Mouse (Mus musculus) myocyte (in vitro differentiated cells): ENCODE measurements at regions not wholly inside any gene's neighbourhood (a gene's known extent, or its start where the extent isn't known, plus 50 kb on each side); places are given as distances from the start of the nearest gene placed in this dataset.

ENCODE experiments used
- H3K27me3 ChIP-seq: one replicate; pipeline ENCODE4 v1.6.1; 2011; ENCODE audit not compliant: control insufficient read depth, insufficient read depth, insufficient read length
- H3K36me3 ChIP-seq: one replicate; pipeline ENCODE4 v1.6.1; 2011; ENCODE audit not compliant: control insufficient read depth, insufficient read depth
- H3K4me2 ChIP-seq: one replicate; pipeline ENCODE4 v1.6.1; 2011; ENCODE audit warnings: low read depth, control low read depth
- H3K4me3 ChIP-seq: one replicate; pipeline ENCODE4 v1.5.1; 2011; ENCODE audit warnings: mild to moderate bottlenecking, control low read depth, moderate library complexity
- H3K79me2 ChIP-seq: one replicate; pipeline ENCODE4 v1.6.1; 2011; ENCODE audit not compliant: control insufficient read depth, insufficient read depth
- H3ac ChIP-seq: one replicate; pipeline ENCODE4 v1.6.1; 2011; ENCODE audit not compliant: control insufficient read depth, insufficient read length
- CEBPB ChIP-seq: IDR thresholded peaks from 2 replicates; pipeline ENCODE4 v1.6.1; 2011; ENCODE audit warnings: mild to moderate bottlenecking, moderate library complexity; ENCODE audit not compliant: poor library complexity, insufficient read depth, severe bottlenecking
- E2F4 ChIP-seq: IDR thresholded peaks from one replicate; pipeline ENCODE4 v1.6.1; 2011; ENCODE audit warnings: mild to moderate bottlenecking, control low read depth, moderate library complexity; ENCODE audit not compliant: insufficient read depth
- MAX ChIP-seq: IDR thresholded peaks from one replicate; pipeline ENCODE4 v1.6.1; 2011; ENCODE audit warnings: low read depth, mild to moderate bottlenecking, control low read depth
- MYOD1 ChIP-seq, 3 experiments: IDR thresholded peaks; one replicate each; pipeline ENCODE4 v1.6.1; 2011; ENCODE audit warnings: control low read depth in 2 of 3, low read depth in 2 of 3, mild to moderate bottlenecking in 2 of 3, moderate library complexity in 1 of 3; ENCODE audit not compliant: insufficient read length in 2 of 3, control insufficient read depth in 1 of 3
- MYOG ChIP-seq, 3 experiments: IDR thresholded peaks; one replicate each; pipeline ENCODE4 v1.6.1; 2011; ENCODE audit warnings: control low read depth in 2 of 3, low read depth in 2 of 3, mild to moderate bottlenecking in 2 of 3; ENCODE audit not compliant: insufficient read length in 2 of 3, control insufficient read depth in 1 of 3, insufficient read depth in 1 of 3
- POLR2A ChIP-seq: IDR thresholded peaks from one replicate; pipeline ENCODE4 v1.6.1; 2011; ENCODE audit warnings: low read depth, mild to moderate bottlenecking, control low read depth, moderate library complexity; ENCODE audit not compliant: insufficient read length
- POLR2AphosphoS2 ChIP-seq: IDR thresholded peaks from one replicate; pipeline ENCODE4 v1.6.1; 2011; ENCODE audit warnings: low read depth, control low read depth; ENCODE audit not compliant: insufficient read length
- REST ChIP-seq: IDR thresholded peaks from one replicate; pipeline ENCODE4 v1.6.1; 2011; ENCODE audit warnings: mild to moderate bottlenecking, control low read depth, moderate library complexity; ENCODE audit not compliant: insufficient read depth, insufficient read length
- SRF ChIP-seq: IDR thresholded peaks from one replicate; pipeline ENCODE4 v1.6.1; 2011; ENCODE audit warnings: low read depth; ENCODE audit not compliant: control insufficient read depth, insufficient read length
- TCF12 ChIP-seq: IDR thresholded peaks from one replicate; pipeline ENCODE4 v1.6.1; 2011; ENCODE audit warnings: mild to moderate bottlenecking, control low read depth; ENCODE audit not compliant: poor library complexity, insufficient read depth, severe bottlenecking
- TCF3 ChIP-seq: IDR thresholded peaks from one replicate; pipeline ENCODE4 v1.6.1; 2011; ENCODE audit warnings: low read depth, control low read depth; ENCODE audit not compliant: insufficient read length
- USF1 ChIP-seq: IDR thresholded peaks from one replicate; pipeline ENCODE4 v1.6.1; 2011; ENCODE audit warnings: low read depth, mild to moderate bottlenecking, control low read depth, moderate library complexity

DNA sequence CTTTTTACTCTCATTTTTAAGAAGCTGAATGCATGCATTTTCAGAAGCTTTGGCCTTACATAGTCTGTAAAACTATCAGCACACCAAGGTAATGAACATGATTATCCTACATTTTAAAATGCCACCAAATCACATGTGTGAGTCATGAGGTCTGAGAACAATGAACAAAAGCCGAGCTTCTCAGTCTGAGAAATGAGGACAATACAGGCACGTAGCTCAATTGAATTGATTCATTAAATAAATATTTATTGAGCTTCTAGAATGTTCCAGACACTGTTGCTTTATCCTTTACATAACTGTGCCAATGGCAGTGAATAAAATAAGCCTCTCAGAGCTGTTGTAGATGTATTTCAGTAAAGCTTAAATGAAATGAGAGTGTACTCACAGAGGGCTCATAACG lies 154.0 kb upstream of the Bdnf start:
- TF ChIP-seq TCF12 (no peak), E2F4 (no peak)
- Histone ChIP-seq H3K79me2 (no peaks in the 10 kb centered on the region), H3K4me2 (no peak overlapping the region), H3K4me3 (no peak overlapping the region), H3K27me3 (no peaks in the 10 kb centered on the region), H3ac (no peak overlapping the region), H3K36me3 (no peaks in the 10 kb centered on the region)

DNA sequence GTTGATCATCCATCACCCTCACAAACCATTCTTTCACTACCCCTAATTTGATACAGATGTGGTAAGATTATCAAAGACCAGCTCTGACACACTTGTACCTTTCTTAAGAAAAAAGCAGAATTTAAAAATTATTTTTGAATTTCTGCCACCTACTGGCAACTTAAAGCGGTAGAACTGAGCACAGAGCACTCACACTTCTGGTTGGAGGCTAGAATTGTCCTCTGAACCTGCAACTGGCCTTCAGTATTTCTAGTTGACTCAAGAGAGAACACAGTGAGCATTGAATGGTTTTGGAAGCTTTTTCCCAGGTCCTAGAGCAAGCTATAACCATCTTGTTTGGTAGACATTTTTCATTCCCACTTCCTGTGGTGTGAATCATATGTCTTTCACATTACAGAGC lies 135.0 kb upstream of the Bdnf start:
- TF ChIP-seq TCF3 (no peak), SRF (no peak), TCF12 (no peak), REST (no peak)
- Histone ChIP-seq H3K36me3 (no peaks in the 10 kb centered on the region), H3K4me3 (no peak overlapping the region), H3ac (no peak overlapping the region), H3K27me3 (no peaks in the 10 kb centered on the region), H3K79me2 (no peaks in the 10 kb centered on the region), H3K4me2 (no peak overlapping the region)

DNA sequence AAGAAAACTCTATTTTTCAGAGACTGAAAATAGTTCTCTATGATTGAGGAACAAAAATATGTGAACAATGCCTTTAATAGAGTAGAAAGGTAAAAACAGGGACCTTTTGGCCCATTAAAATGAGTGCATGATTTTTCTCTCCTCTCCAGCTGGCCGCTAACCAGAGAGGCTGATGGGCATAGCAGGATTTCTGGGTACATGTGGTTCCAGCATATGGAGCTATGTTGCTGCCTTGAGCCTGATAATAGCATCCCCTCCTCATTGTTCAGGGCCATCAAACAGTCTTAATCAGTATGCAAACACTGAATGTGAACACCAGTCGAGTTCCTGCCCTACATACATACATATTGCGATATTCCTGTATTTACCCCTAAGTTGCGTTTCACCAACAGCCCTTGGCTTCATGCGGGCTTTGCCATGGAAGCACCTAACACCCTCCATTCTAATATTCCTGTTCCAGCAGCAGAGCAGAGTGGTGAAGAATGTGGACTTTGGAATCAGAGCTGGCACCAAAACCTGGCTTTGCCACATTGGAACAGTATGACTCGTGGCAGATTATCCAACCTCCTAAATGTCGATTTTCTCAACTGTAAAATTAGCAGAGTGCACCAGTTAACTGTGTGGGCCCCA lies 127.9 kb upstream of the Bdnf start:
- no peak overlapping the region for H3K4me3 ChIP-seq
- H3ac ChIP-seq = no peak overlapping the region
- TF ChIP-seq REST (no peak), MYOG (IDR thresholded peaks at IDR 0.05; ENCODE audit: control insufficient read depth in 1 of 3, insufficient read depth in 1 of 3, insufficient read length in 2 of 3, low read depth in 2 of 3) (no peak), SRF (no peak), USF1 (no peak), TCF12 (no peak), TCF3 (no peak)

DNA sequence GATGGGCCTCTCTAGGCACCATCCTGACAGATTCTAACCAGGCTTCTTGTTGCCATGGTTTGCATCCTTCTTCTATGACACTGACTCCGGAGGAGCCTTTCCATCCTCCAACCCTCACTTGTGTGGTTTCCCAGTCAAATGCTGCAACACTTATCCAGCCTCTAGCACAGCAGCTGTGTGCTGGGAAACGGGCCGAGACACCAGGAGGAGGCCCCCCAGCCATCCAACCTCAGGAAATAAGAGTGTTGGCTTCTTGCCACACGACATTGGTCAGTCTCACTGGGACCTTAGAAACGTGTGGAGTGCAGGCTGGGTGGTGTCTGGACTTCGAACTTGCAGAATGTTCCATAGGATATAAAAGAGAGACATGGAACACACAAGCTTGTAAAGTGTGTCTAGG lies 119.9 kb upstream of the Bdnf start:
- no peak overlapping the region for H3K4me2 ChIP-seq
- no peaks in the 10 kb centered on the region for H3K79me2 ChIP-seq
- H3K4me3 ChIP-seq = no peak overlapping the region
- no peak overlapping the region for H3ac ChIP-seq
- H3K36me3 ChIP-seq = no peaks in the 10 kb centered on the region
- H3K27me3 ChIP-seq = no peaks in the 10 kb centered on the region
- TF ChIP-seq POLR2A (no peak), USF1 (no peak), TCF12 (no peak), CEBPB (0 out of 2 replicates have a peak, but pooled peaks have one; percentile 26), MAX (no peak), MYOD1 (IDR thresholded peaks at IDR 0.05; ENCODE audit: control insufficient read depth in 1 of 3, insufficient read length in 2 of 3, low read depth in 2 of 3) (peak in 1 of 3 experiments; percentile 8), SRF (no peak), POLR2AphosphoS2 (no peak), MYOG (IDR thresholded peaks at IDR 0.05; ENCODE audit: control insufficient read depth in 1 of 3, insufficient read depth in 1 of 3, insufficient read length in 2 of 3, low read depth in 2 of 3) (peak in 1 of 3 experiments; percentile 26)

More for the DNA sequence above, 127.9 kb upstream of the Bdnf start:
- Histone ChIP-seq H3K27me3 (no peaks in the 10 kb centered on the region), H3K4me2 (no peak overlapping the region), H3K79me2 (no peaks in the 10 kb centered on the region), H3K36me3 (no peaks in the 10 kb centered on the region)

DNA sequence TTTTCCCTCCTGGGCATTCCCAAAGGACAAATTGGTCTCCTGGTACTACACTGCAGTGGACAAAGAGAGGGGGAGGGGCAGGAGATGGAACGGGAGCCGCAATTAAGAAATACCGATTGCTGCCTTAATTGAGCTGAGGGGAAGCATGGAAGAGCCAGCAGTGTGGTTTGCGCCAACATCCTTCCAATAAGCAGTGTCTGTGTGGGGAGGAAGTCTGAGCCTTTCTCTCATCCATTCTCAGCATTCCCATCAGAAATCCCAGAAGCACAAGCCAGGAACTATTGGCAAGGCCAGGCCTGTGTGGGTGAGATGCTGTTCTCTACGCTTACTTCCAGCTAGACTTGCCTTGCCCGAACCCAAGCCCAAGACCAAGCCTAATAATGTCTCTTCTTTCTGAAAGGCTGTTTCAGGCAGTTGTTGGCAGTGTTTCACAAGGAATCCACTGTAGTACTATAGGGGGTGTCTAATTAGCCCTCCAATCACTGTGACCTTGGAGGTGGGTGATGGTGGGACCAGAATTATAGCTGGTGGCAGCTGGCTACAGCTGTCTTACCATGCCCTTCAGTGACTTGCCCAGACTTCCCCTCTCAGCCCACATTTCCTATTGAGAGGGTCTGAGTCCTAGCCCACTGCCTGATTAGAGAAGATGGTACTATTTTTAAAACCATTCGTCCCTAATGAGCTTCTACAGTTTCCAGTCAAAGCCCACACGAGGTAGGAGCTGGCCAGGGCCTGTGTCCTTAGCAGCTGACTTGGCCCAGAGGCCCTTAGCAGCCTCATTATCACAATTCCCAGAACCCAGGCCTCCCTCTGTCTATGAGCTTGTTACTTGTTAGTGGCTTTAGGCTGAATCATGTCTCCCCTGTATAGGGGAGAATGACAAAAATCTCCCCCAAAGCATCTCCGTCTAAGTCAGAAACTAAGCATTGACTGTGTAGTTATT lies 115.1 kb upstream of the Bdnf start:
- TF ChIP-seq REST (no peak), POLR2AphosphoS2 (no peak), MYOG (IDR thresholded peaks at IDR 0.05; ENCODE audit: control insufficient read depth in 1 of 3, insufficient read depth in 1 of 3, insufficient read length in 2 of 3, low read depth in 2 of 3) (no peak), POLR2A (no peak), MYOD1 (IDR thresholded peaks at IDR 0.05; ENCODE audit: control insufficient read depth in 1 of 3, insufficient read length in 2 of 3, low read depth in 2 of 3) (no peak), USF1 (no peak), TCF3 (no peak), SRF (no peak), MAX (no peak), CEBPB (no peak), E2F4 (no peak), TCF12 (no peak)
- no peaks in the 10 kb centered on the region for H3K36me3 ChIP-seq
- H3K79me2 ChIP-seq = no peaks in the 10 kb centered on the region
- H3K27me3 ChIP-seq = no peaks in the 10 kb centered on the region
- no peak overlapping the region for H3K4me3 ChIP-seq
- no peak overlapping the region for H3ac ChIP-seq
- H3K4me2 ChIP-seq = no peak overlapping the region
